Mouse (Mus musculus): ENCODE results near the gene Arhgap8. TPM values are rescaled to one million over a fixed set of nuclear protein-coding genes. Genes with fewer than 3 reads are reported as not detected.

Arhgap8 gene
- polyA plus RNA-seq, 1 experiment: 16.0 TPM

DNA sequence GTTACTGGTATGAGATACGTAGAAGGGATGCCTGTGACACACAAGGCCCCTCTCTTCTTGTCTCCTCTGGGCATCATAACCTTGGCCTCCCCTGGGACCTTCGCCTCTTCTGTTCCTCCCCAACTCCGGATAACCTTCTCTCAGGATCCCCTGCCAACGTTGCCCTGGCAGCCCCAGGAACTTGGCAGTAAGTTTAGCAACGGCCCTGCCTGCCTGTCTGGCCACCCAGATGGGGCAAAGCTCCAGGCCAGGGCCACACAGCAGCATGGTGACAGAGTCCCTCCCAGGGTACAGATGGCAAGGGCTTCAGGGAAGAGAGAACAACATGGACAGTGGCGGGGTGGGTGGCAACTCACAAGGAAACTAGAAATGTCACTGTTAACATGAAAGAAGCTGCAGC is 9.8 kb downstream of the Arhgap8 start:
- Histone ChIP-seq H3K4me1 (replicated peaks; ENCODE audit: control insufficient read depth, insufficient read depth, low read length) (no peaks in the 10 kb centered on the region), H3K27ac (ENCODE audit: control insufficient read depth, insufficient read depth, low read length) (no peak overlapping the region), H3K27me3 (ENCODE audit: control insufficient read depth, insufficient read depth, low read length) (no peaks in the 10 kb centered on the region), H3K4me3 (ENCODE audit: control insufficient read depth, insufficient read depth, low read length) (no peak overlapping the region), H3K36me3 (ENCODE audit: control insufficient read depth, insufficient read depth, low read length) (no peaks in the 10 kb centered on the region)
- DNase-seq: no peak
- 86% methylated on average over 6 of the region's 6 CpGs for WGBS
- TF ChIP-seq POLR2A (IDR thresholded peaks at IDR 0.05; ENCODE audit: control insufficient read depth, extremely low read depth, insufficient read depth, low read length, poor library complexity): no peak
- no peak for TF ChIP-seq CTCF (IDR thresholded peaks at IDR 0.05; ENCODE audit: borderline replicate concordance, control insufficient read depth, extremely low read depth, insufficient read depth, low read length, poor library complexity)

DNA sequence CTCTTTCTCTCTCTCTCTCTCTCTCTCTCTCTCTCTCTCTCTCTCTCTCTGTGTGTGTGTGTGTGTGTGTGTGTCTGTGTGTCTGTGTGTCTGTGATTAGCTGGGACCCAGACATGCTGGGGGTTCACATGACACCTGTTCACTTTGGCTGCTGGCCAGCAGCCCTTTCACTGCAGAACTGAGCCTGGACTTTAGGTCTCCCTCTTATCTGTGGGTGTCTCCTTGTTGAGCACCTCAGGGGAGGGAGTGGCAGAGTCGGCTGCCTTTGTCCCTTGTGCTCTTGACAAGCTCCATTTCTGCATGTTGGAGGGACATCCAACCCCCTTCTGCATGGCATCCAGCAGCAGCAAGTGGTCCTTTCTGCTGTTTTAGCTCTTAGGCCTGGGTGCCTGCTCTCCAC is 11.0 kb downstream of the Arhgap8 start:
- Histone ChIP-seq H3K27ac (ENCODE audit: control insufficient read depth, insufficient read depth, low read length) (no peak overlapping the region), H3K27me3 (ENCODE audit: control insufficient read depth, insufficient read depth, low read length) (no peaks in the 10 kb centered on the region), H3K36me3 (ENCODE audit: control insufficient read depth, insufficient read depth, low read length) (no peaks in the 10 kb centered on the region), H3K4me3 (ENCODE audit: control insufficient read depth, insufficient read depth, low read length) (no peak overlapping the region), H3K4me1 (replicated peaks; ENCODE audit: control insufficient read depth, insufficient read depth, low read length) (no peaks in the 10 kb centered on the region)
- WGBS: 67% methylated on average over 1 of the region's 1 CpGs
- DNase-seq: no peak
- TF ChIP-seq POLR2A (IDR thresholded peaks at IDR 0.05; ENCODE audit: control insufficient read depth, extremely low read depth, insufficient read depth, low read length, poor library complexity) (no peak), CTCF (IDR thresholded peaks at IDR 0.05; ENCODE audit: borderline replicate concordance, control insufficient read depth, extremely low read depth, insufficient read depth, low read length, poor library complexity) (no peak)

DNA sequence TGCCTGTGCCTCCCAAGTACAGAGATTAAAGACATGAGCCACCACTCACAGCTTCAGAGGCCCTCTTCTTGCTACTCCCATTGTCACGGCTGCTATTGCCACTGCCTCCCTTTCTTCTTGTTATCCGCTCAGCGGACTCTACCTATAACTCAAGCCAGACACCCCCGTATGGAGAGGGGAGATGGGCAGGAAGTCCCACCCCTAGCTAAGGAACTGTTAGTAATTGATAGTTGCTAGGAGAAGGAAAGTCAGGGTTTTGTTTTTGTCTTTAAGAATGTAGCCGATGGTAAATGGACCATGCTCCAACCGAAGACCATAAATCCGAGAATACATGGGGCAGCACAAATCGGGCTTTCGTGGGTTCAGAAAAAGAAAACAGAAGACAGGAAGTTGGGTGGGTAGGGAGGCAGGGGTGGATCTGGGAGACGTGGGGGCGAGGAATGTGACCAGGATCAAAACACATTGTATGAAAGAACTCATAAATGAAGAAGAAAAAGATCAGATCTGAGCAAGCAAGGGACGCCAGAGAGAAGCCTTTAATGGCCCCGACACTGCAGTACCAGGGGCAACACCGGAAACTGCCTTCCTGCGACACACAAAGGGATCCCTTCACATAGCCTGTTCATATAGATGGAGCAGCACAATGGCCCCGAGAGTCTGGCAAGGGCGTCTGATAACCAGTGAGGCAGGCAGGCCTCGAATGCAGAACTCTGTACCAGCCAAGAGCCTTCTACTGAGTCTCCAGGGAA is 12.0 kb downstream of the Arhgap8 start:
- TF ChIP-seq CTCF (IDR thresholded peaks at IDR 0.05; ENCODE audit: borderline replicate concordance, control insufficient read depth, extremely low read depth, insufficient read depth, low read length, poor library complexity) (no peak), POLR2A (IDR thresholded peaks at IDR 0.05; ENCODE audit: control insufficient read depth, extremely low read depth, insufficient read depth, low read length, poor library complexity) (no peak)
- H3K36me3 ChIP-seq (ENCODE audit: control insufficient read depth, insufficient read depth, low read length): no peaks in the 10 kb centered on the region
- H3K4me3 ChIP-seq (ENCODE audit: control insufficient read depth, insufficient read depth, low read length): no peak overlapping the region
- no peak for DNase-seq
- no peaks in the 10 kb centered on the region for H3K4me1 ChIP-seq (replicated peaks; ENCODE audit: control insufficient read depth, insufficient read depth, low read length)
- WGBS: 73% methylated on average over 18 of the region's 18 CpGs
- H3K27ac ChIP-seq (ENCODE audit: control insufficient read depth, insufficient read depth, low read length): no peak overlapping the region
- no peaks in the 10 kb centered on the region for H3K27me3 ChIP-seq (ENCODE audit: control insufficient read depth, insufficient read depth, low read length)

DNA sequence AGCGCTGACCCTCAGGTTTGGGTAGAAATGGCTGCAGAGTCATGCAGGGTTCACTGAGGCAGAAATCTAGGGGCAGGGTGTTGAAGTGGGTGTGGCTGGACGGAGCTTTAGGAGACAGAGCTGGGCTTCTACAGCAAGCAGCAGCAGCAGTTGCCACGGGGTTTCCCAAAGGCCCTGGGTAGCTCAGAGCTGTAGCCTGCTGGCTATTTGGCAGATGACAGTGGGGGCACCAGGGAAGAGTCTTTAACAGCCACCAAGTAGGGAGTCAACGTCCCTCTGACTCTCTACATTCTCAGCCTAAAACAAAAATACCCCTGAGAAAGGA is 12.5 kb downstream of the Arhgap8 start:
- no peak for DNase-seq
- WGBS: 87% methylated on average over 4 of the region's 4 CpGs
- Histone ChIP-seq H3K4me1 (replicated peaks; ENCODE audit: control insufficient read depth, insufficient read depth, low read length) (no peaks in the 10 kb centered on the region), H3K27ac (ENCODE audit: control insufficient read depth, insufficient read depth, low read length) (no peak overlapping the region), H3K27me3 (ENCODE audit: control insufficient read depth, insufficient read depth, low read length) (no peaks in the 10 kb centered on the region), H3K36me3 (ENCODE audit: control insufficient read depth, insufficient read depth, low read length) (no peaks in the 10 kb centered on the region), H3K4me3 (ENCODE audit: control insufficient read depth, insufficient read depth, low read length) (no peak overlapping the region)
- TF ChIP-seq POLR2A (IDR thresholded peaks at IDR 0.05; ENCODE audit: control insufficient read depth, extremely low read depth, insufficient read depth, low read length, poor library complexity) (no peak), CTCF (IDR thresholded peaks at IDR 0.05; ENCODE audit: borderline replicate concordance, control insufficient read depth, extremely low read depth, insufficient read depth, low read length, poor library complexity) (no peak)

DNA sequence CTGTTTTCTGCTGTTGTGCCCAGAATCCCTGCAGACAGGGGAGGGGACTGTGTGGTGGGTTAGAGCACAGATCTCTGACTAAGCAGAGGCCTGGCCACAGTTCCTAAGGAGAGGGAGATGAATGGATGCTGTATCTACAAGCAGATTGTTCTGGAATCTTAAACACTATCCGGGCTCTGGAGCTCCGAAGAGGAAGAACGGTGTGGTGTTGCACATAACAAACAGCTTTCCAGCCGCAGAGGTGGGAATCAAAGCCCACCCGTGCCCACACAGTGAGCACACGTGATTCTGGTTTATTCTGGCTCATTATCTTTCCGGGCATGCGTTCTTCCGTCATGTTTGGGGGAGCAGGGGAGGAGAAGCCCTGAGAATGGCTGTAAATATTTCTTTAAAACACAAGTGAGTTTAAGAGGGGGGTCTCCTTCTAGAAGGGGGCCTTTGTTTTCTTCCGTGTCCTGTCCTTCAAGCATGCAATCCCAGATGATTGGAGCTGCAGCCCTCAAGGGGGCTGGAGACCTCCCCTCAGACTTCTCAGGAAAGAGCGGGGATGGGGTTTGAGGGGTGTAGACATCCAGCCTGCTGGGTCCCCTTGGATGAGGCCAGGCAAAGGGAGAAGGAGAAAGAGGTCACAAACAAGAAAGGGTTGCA is 16.6 kb downstream of the Arhgap8 start:
- Histone ChIP-seq H3K27ac (ENCODE audit: control insufficient read depth, insufficient read depth, low read length) (no peak overlapping the region), H3K36me3 (ENCODE audit: control insufficient read depth, insufficient read depth, low read length) (no peaks in the 10 kb centered on the region), H3K27me3 (ENCODE audit: control insufficient read depth, insufficient read depth, low read length) (no peaks in the 10 kb centered on the region), H3K4me1 (replicated peaks; ENCODE audit: control insufficient read depth, insufficient read depth, low read length) (no peaks in the 10 kb centered on the region), H3K4me3 (ENCODE audit: control insufficient read depth, insufficient read depth, low read length) (no peak overlapping the region)
- no peak for DNase-seq
- no peak for TF ChIP-seq CTCF (IDR thresholded peaks at IDR 0.05; ENCODE audit: borderline replicate concordance, control insufficient read depth, extremely low read depth, insufficient read depth, low read length, poor library complexity)
- no peak for TF ChIP-seq POLR2A (IDR thresholded peaks at IDR 0.05; ENCODE audit: control insufficient read depth, extremely low read depth, insufficient read depth, low read length, poor library complexity)
- 93% methylated on average over 11 of the region's 11 CpGs for WGBS

DNA sequence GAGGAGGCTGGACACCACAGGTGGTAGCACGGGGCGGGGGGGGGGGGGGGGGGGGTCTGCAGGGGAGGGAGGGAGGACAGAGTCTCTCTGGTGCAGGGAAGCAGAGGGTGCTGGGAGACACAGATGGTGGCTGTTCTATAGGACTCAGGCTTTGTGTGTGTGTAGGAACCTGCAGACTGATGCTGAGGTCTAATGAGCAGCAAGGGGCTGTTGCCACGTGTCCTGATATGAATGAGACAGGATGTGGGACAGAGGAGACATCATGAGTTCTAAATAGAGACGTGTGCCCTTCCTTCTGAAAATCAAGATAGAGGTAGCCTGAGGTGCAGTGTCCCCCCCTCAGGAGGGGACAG is 17.1 kb downstream of the Arhgap8 start:
- TF ChIP-seq CTCF (IDR thresholded peaks at IDR 0.05; ENCODE audit: borderline replicate concordance, control insufficient read depth, extremely low read depth, insufficient read depth, low read length, poor library complexity) (no peak), POLR2A (IDR thresholded peaks at IDR 0.05; ENCODE audit: control insufficient read depth, extremely low read depth, insufficient read depth, low read length, poor library complexity) (no peak)
- Histone ChIP-seq H3K36me3 (ENCODE audit: control insufficient read depth, insufficient read depth, low read length) (no peaks in the 10 kb centered on the region), H3K27ac (ENCODE audit: control insufficient read depth, insufficient read depth, low read length) (no peak overlapping the region), H3K4me3 (ENCODE audit: control insufficient read depth, insufficient read depth, low read length) (no peak overlapping the region), H3K27me3 (ENCODE audit: control insufficient read depth, insufficient read depth, low read length) (no peaks in the 10 kb centered on the region), H3K4me1 (replicated peaks; ENCODE audit: control insufficient read depth, insufficient read depth, low read length) (no peaks in the 10 kb centered on the region)
- no peak for DNase-seq
- WGBS: 34% methylated on average over 4 of the region's 4 CpGs

Data from thymus, adult 2 months (tissue).